Mouse (Mus musculus): Measurements from ENCODE around the gene Gm47791.
A peak's percentile ranks its signal among the peaks of the same experiment; 100 is the strongest.

The Gm47791 gene

DNA sequence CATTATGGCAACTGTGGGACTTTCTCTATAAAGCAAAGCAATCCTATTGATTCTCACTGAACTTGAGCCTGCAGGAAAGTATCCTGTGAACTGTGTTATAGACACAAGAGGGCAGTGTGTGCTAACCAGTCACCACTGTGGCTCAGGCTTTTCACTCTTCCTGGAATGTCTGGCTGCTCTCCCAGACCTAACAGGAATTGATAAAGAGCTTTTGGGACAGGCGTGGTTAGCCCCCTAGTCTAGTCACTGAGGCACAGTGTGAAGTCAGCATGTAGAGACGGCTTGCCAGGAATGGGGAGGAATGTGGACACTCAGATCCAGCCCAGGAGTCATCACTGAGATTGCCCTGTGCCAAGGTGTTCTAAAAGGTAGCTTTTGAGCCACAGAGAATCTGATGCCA, 16.4 kb upstream of the Gm47791 start:
- peak; percentile 99 for ATAC-seq (ENCODE audit: low TSS enrichment)

DNA sequence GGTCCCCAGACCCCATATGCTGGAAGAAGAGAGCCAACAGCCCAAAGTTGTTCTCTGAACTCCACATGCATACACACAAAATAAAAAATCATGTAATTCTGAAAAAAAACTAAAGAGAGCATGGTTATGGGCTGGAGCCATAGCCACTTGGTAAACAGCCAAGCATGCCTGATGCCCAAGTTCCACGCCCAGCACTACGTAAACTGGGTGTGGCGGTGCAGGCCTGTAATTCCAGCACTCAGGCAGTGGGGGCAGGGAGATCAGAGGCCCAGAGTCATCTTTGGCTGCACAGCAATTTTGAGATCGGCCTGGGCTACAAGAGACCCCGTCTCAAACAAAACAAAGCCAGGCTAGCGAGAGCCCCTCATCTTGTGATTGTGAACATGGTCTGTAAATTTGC, 14.5 kb upstream of the Gm47791 start:
- ATAC-seq (ENCODE audit: low TSS enrichment) = no peak

DNA sequence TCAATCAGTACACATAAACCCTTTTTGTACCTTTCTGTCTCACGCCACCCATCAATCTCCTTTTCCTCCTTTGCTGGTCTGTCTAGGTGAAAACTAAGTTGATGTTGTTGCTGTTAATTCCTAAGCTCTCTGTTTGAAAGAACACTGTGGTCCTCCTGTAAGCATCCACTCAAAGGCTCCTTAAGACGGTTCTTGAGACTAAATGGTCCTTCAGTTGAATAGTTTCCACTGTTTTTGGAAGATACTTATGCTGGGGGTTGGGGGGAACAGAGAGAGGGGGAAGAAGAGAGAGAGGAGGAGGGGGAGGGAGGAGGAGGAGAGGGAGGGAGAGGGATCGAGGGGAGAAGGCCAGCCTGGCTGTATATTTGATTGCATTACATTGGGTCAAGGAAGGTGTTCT, 12.5 kb upstream of the Gm47791 start:
- ATAC-seq (ENCODE audit: low TSS enrichment) = no peak

DNA sequence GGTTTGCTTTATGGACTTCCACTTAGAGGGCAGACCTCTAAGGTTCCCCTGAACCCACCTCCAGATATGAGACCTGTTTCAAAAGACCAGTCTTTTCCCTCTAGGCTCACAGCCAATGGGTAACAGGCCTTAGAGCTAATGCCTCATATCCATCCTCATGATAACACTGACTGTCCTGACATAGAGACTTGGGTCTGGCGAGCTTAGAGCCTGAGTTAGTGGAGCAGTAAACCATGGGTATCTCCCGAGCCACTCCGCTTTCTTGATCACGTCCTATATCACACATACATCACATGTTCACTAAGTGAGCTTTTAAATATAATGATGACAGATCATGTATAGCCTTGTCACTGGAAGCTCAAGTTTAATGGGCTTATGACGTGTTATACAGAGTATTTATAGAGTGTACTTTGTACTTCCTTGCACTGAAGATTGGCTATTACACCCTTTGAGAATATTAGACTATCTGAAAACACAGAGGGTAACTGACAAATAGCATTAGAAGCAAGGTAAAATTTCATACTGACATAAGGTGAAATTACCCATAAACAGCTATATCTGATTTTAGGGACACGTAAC, 8.4 kb upstream of the Gm47791 start:
- no peak for ATAC-seq (ENCODE audit: low TSS enrichment)

DNA sequence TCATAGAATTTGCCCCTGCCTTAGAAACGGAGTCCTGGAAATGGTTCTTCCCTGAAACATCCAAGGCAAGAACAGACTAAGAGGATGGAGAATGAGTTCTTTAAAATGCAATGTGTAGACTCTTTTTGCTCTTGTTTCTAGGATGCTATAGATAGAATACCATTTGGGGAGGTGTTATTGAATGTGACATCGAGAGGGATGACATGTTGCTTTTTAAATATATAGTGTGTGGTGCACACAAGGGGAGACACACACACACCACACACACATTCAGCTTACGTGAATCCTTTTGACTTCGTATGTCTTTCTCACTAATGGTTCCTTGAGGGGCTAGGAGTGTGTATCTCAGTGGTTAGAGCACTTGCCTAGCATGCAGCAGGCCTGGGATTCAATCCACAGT, 4.2 kb upstream of the Gm47791 start:
- peak; percentile 81 for ATAC-seq (ENCODE audit: low TSS enrichment)

DNA sequence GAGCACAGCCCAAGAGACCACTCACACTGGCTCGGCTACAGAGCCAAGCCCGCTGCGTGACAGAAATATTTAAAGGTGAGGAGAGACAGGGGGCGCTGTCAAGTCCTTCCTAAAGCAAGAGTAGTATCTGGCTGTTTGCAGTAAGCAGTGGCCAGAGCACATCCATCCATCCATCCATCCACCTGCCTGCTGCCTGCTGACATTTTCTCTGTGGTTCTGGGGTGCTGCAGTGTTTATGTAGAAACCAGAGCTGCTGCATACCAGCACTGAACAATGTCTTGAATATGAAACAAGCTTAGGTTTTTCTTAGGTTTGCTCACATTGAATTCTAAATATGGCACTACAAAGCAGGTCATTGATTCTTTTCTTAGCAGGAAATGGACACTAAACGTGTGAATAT, 2.2 kb upstream of the Gm47791 start:
- peak; percentile 64 for ATAC-seq (ENCODE audit: low TSS enrichment)

DNA sequence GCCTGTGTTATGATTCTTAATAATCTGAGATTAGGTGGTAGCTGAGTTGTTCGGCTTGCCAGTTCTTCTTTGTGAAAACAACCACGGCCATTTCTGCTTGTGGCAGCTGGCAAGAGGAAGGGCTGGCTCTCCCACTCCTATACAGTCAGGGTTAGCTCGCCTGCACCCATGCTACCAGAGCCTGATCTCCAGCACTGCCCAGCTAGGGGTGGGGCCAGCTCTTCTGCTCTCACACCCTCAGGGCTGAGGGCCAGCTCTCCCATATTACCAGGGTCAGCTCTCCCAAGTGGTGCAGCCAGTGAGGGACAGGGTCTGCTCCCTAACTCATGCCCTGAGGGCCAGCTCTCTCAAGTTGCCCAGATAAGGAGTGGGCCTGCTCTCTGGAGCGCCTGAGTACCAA, 1.4 kb upstream of the Gm47791 start:
- ATAC-seq (ENCODE audit: low TSS enrichment) = no peak

DNA sequence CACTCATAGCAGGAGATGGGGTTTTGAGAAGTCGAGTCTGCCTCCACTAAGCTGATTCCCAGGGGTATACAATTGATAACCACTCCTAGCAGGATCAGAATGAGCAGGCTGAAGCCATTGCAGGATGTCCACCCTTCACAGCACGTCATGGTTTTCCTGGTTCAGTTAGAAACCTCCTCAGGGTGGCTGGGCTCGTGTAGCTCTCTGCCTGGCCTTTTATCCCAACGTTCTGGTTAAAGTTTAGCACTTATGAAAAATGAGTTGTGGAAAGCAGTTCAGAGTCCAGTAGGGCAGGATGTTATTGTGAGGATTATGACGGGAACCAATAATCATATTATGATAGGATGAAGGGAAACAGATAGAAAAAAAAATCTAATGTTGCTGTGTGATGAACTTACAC, 2.8 kb downstream of the Gm47791 start, which contains the start of gene Tm4sf20:
Tm4sf20 (minus strand) TSS at position 193 of the 400 bp plus-strand sequence.
- no peak for ATAC-seq (ENCODE audit: low TSS enrichment)

DNA sequence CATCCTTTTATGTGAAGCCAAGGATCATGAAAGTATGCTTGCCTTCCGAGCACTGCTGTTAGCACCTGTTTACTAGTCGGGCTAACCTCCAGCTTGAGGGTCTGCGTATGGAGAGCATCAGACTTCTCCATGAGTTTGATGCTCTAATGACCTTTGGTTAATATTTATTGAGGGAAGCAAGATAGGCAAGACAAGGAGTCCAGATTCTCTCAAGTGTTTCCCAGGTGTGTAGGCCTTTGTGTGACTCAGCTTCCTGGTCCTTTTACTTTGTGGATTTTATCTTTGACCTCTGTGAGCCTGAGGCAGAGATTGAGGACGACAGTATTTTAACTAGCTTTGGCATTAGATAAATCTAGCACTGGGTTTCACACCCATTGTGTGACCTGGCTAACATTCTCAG, 4.4 kb downstream of the Gm47791 start:
- no peak for ATAC-seq (ENCODE audit: low TSS enrichment)

DNA sequence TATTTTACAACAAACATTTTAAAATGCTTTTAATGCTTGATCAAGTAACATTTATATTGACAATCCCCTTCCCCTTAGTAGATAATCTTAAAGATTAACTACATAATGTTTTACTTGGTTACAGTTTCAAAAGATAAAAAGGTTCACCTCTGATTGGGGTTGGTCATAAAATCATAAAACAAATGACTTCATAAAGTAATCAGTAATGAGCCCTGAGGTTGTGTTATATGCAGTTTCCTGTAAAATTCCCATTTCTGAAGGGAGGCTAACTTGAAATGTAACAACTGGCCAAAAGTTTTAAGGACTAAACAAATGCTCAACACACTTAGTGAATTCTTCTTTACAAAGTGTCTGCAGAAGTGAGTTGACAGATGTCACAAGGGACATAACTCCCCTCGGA, 4.8 kb downstream of the Gm47791 start:
- no peak for ATAC-seq (ENCODE audit: low TSS enrichment)

DNA sequence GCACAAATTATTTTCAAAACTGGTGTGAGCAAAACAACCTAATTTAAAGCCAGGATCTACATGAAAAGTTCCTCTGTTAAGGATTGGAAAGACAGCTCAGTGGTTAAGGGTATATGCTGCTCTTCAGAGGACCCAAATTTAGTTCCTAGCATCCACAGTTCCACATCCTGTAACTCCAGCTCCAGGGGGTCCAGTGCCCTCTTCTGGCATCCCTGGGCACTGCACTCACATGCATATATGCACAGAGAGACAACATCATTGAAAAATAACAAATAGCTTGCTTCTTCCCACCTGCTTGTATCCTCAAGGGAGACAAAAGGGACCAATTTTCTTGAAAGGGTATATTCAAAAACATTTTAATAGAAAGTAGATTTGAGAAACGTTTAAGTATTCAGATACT, 8.8 kb downstream of the Gm47791 start:
- no peak for ATAC-seq (ENCODE audit: low TSS enrichment)

DNA sequence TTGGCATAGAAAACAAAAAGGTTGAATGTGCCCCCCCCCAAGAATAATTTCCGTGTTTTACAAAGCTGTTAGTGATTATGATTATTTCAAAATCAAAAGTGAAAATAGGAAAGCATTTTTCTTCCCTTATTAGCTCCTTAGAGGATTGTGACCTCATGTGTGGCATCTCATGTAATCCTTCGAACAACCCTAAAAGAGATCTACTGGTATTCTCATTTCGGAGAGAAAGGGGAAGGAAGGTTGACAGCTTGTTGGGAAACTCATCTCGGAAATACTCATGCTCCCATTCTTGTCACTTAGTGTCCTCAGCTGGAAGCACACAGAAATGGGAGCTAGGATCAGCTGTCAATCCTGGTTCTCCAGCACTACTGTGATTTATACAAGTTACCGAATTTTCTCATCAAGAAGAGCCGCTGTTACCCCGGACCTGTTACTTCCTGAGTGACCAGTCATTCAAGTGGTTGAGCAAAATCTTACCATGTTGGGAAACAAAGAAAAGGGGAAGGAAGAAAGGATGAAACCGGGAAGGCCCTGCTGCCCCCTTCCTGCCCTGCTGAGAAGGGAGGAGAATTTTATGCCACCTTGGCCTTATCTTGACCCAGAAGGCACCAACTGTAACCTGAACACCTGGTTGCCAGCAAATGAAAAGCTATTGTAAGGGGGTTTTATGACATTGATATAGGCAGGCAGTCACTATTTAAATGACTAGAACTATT, 9.4 kb downstream of the Gm47791 start:
- ATAC-seq (ENCODE audit: low TSS enrichment) = no peak

DNA sequence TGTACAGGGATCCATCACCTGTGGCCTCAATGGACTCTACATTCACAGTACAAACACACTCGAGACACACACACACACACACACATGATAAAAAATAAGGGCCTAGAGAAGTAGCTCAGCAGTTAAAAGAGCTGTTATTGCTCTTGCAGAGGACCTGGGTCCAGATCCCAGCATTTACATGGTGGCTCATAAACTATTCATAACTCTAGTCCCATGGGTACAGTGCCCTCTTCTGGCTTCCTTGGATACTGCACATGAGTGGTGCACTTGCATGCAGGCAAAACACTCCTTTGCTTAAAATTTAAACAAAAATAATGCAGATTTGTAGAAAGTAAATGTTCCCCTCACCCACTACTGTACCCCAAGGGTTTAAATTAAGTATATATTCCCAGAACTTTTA, 11.5 kb downstream of the Gm47791 start:
- peak; percentile 23; the same call in 1 of the 2 replicates for ATAC-seq (ENCODE audit: low TSS enrichment)

DNA sequence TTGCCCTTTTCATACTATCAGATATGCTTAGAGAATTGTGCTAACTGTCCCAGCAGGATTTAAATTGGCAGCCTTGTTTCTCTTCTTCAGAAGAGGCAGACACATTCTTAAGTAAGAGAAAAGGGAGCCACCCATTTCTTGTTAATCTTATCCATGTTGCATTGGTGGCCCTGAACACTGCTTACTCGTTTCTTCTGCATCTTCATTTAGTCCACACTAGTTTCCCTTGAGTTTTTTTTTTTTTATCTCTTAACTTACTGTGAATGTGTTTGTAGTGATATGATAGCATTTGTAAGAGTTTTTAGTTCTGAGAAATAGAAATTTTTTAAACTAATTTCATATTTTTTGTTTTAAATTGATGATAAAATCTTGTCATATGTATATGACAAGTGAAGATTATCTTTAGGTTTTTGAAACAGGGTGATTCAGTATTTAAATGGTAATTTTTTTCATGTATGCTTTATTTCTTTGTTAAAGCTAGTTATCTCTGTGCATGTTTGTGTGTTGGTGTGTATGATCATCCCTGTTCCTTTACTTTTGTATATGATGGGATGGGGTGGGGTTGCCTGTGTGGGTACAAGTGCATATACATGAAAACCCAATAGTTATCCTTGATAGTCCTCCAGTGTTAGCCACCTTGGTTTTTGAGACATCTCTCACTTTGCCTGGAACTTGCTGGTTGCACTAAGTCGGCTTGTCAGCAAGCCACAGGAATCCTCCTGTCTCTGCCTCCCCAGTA, 23.2 kb downstream of the Gm47791 start:
- ATAC-seq (ENCODE audit: low TSS enrichment) = no peak

DNA sequence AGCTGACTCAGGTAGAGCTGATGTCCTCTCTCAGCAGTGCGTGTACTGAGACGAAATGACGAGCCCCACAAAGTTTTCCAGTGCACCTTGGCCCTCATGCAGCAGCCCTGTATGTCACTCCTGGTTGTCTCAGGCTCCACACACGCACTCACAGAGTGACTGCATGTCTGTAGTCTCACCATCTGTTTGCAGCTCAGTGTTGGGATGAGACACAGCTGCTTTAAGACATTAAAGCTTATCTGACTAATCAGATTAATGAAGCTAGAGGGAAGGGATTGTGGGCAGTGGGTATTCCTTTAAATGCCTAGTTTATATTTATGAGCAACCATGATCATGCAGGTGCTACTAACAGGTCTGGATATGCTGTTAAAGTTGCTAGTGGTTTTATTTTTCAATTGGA, 24.6 kb downstream of the Gm47791 start:
- no peak for ATAC-seq (ENCODE audit: low TSS enrichment)

DNA sequence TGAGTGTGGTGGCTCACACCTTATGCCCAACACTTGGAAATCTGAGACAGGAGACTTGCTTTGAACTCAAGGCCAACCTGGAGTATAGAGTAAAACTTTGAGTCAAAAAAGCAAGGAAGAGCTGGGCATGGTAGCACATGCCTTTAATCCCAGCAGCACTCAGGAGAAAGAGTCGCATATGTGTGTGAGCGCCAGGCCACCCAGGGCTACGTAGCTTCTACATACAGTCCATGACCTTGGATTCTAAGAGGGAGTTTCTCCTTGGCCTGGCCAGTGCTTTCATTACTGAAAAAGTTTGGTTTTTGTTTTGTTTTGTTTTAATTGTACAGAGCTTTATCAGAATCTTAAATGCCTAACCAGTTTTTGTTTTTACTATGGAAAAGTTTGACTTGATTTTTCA, 27.1 kb downstream of the Gm47791 start:
- ATAC-seq (ENCODE audit: low TSS enrichment) = no peak

DNA sequence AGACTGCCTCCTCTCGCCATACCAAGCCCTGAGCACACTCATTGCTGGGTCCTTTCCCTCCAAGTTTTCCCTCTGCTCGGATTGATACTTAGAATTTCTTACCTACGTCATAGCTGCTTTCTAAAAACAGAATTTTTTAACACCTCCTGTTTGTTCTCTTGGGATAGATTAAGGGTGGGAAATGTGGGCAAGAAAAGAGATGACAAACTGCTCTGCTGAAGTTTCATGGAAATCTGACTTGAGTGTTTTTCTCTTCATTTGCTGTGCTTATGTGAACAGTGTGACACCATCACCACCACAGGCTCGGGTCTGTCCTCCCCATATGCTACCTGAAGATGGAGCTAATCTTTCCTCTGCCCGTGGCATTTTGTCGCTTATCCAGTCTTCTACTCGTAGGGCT, 29.5 kb downstream of the Gm47791 start:
- ATAC-seq (ENCODE audit: low TSS enrichment) = peak; percentile 79

DNA sequence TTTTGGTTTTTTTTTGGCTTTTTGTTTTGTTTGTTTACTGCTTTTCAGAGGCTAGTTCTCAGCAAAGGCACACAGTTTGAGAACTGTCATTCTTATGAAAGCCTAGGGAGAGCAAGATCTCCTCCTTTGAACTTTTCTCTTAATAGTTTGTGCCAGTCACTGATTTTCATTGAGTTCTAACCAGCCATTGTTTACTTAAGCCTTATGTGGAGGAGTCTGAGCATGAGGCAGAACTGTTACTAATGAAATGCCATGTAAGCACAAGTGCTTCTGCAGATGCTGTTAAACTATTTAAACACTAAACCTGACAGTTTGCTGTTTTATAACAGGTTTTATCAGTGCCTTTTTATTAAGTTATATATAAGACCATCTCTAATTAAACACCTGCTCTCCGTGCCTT, 33.0 kb downstream of the Gm47791 start:
- ATAC-seq (ENCODE audit: low TSS enrichment) = no peak

DNA sequence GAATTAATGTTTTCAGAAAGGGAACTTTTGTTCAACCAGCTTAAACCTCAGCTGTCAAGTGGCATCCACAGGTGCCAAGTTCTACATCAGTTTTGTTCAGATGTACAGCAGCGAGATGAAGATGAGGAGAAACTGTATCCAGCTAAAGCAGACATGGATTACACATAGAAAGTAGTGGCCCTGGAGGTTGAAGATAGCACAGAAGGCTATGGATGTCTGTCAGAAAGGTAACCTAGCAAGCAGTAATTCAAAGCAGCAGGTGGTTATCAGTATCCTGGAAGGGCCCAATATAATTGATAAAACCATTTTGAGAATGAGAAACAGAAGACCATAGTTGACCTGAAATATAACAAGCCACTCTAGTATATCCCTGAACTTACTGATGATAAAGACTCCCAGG, 37.7 kb downstream of the Gm47791 start:
- no peak for ATAC-seq (ENCODE audit: low TSS enrichment)

DNA sequence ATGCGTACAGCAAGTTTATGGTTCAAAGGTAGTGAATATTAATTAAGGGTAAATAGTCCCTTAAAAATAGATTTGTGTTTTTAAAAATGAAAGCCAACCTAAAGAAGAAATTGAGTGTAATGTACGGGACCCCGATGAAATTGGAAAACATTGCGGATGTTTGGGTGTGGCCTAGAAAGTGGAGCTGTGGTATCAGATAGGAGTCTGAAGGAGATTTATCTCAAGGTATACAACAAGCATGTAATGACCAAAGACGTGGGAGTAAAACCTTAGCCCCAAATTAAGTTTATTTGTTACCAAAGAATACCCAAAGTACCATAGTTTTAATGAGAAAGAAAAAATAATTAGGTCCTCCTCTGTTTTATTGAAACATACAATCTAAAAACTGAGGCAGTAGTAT, 44.6 kb downstream of the Gm47791 start:
- no peak for ATAC-seq (ENCODE audit: low TSS enrichment)

DNA sequence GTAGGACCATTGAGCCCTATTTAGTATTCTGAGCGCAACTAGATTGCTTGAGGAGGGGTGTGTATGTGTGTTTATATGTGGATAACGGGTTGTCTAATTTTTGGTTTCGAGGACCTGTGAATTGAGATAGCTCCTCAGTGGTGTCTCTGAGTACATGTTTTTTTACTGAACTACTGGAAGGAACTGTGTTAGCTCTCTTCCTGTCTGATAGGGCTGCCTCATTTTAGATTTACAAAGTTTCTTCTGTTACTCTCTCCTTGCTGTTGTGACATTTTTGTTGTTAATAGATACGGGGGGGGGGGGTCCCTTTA, 45.2 kb downstream of the Gm47791 start:
- ATAC-seq (ENCODE audit: low TSS enrichment) = no peak

DNA sequence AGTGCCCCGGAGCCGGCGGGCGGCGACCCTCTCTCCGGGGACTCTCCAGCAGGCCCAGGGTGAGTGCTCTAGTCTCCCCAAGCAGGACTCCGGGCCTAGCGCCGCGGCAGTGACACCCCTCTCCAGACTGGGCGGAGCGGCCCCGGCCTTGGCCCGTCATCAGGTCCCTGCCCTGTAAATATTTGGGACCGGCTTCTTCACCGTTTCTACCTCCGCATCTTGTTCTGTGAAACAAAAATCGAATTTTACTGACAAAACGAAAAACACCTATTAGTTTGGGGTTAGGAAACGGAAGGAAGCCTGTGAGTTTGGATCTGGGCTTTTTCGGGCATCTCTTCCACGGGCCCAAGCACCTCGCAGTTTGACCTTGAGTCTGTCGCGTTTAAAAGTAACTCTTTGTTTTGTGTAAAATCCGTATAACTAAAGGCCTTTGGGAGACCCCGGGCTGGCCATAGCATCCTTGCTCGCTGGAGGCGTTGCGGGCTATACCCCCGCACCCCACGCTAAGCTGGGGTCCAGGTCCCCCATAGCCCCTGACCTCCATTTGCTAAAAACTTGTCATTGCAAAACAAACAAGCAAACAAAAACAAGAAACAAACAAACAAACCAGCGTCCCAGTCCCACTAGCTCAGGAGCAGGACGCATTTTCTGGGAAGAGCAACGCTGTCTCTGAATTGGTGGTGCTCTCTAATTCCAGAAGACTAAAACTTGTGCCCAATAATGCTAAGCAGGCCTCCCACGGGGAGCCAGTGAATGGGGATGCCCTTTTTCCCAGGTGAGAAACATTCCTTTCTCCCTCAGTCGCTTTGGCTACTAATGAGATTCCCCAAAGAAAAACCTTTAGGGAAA, 45.8 kb downstream of the Gm47791 start:
- ATAC-seq (ENCODE audit: low TSS enrichment) = peak; percentile 94

Measured in frontal cortex, adult (tissue).